In genomic region chr1:119532165-119532564, GRCm38 (mm10) we compare ENCODE assay signal across 13 mouse cellular contexts.
"Had no signal": no experiment of that assay in that cellular context is flagged by ENCODE, and none has a peak within 500 bp of the region (broad histone marks: within the 10 kb centered on the region; RNA-seq: fewer than 3 reads in every experiment).

No protein-coding gene starts in this region.

- H3K27ac ChIP-seq: intestine, embryonic 15.5 days; limb, embryonic 13.5 days; liver, embryonic 13.5 days; neural tube, embryonic 15.5 days had no signal

- ATAC-seq: intestine, embryonic 15.5 days had no signal

- H3K4me3 ChIP-seq: intestine, embryonic 15.5 days; limb, embryonic 13.5 days; liver, embryonic 13.5 days; myocyte; neural tube, embryonic 15.5 days had no signal

- H3K4me2 ChIP-seq: intestine, embryonic 15.5 days; limb, embryonic 13.5 days; liver, embryonic 13.5 days; neural tube, embryonic 15.5 days had no signal

- H3K27me3 ChIP-seq: intestine, embryonic 15.5 days; limb, embryonic 13.5 days; liver, embryonic 13.5 days; neural tube, embryonic 15.5 days had no signal

- H3K9me3 ChIP-seq: intestine, embryonic 15.5 days; neural tube, embryonic 15.5 days had no signal

- DNase-seq: kidney, adult 2 months; kidney, postnatal 36 days; layer of hippocampus, adult 9-11 months; layer of hippocampus, postnatal 36 days; liver, embryonic 13.5 days; lung, adult 18-20 months; right cerebral cortex, adult 18-20 months; right cerebral cortex, postnatal 25 days; thymus, postnatal 36 days had no signal

- H3K9ac ChIP-seq: intestine, embryonic 15.5 days; limb, embryonic 13.5 days; liver, embryonic 13.5 days; neural tube, embryonic 15.5 days had no signal
